Mouse (Mus musculus): ENCODE measurements around the gene Tfe3.

Tfe3 gene

DNA sequence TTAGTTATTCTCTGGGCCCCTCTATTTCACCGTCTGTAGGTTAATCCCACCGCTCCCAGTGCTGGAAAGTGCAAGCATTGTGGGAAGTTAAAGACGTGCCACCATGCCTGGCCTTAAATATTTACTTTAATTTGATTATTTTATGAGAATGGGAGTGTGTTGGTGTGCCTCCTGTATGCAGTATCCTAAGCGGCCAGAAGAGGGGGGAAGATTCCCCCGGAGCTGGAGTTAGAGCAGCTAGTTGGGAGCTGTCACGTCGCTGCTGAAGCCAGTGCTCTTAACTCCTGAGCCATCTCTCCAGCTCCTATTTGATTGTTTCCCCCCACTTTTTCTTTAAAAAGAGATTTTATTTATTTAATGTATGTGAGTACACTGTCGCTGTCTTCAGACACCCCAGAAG is 52.7 kb downstream of the Tfe3 start:
- DNase-seq (ENCODE audit: low read depth, low spot score): peak; percentile 23

DNA sequence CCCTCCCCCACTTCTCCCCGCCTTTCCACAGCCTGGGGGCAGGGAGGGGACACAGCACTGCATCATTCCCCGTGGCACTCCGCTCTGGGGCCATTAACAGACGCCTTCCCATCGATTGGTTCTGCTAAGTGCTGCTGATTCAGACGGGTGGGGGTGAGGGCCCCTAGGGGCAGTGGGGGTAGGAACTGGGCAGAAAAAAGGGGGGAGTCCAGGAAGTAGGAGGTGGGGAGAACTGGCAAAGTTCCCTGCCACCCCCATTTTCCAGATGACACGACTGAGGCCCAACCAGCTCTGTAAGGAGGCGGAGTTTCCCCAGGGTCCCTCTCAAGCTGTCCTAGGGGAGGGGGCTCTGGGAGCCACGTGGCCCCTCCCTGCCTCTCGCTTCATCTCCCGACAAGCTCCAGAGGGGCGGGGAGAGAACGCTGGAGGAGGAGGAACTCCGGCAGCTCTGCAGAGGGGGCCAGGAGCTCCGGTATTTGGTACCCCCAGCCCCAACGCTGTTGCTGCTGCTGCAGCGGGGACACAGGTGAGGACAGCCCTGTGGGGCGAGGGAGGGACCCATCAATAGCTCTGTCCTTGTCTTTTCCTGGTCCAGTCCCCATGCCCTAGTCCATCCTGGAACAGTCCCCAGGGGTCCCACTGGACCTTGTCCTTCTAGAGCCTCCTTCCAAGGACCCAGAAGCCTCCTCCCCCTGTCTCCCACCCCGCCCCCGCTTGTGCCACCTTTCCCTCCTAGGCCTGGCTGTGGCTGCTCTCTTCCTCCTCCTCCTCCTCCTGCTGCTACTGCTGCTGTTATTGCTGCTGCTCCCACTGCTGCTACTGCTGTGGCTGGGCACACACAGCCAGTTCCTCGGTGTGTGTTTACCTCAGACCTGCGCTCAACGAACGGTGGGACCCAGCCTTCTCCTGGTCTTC is 59.8 kb downstream of the Tfe3 start, which contains the start of gene Kcnd1:
Kcnd1 (plus strand) TSS at position 425 of the 915 bp plus-strand sequence.
- peak; percentile 85 for DNase-seq (ENCODE audit: low read depth, low spot score)

Data from R1 (cell line).